Mouse (Mus musculus): Measurements from ENCODE around the gene Pex14. TPM values are rescaled to one million over a fixed set of nuclear protein-coding genes. Genes with fewer than 3 reads are reported as not detected.

The Pex14 gene
- 10 to 100 TPM; 18.6 to 20.2 TPM for total RNA-seq (2021)
- long read RNA-seq, experiment 1, transcript Pex14-201 (9 exons, 2,006 nt), result major isoform, 27 of 39 reads
- long read RNA-seq, experiment 1, partial matches to known transcripts, result 1 of 39 reads
- long read RNA-seq, experiment 1, other reads (novel, unspliced or antisense), result 11 of 39 reads
- long read RNA-seq, experiment 2, transcript Pex14-201 (9 exons, 2,006 nt), result major isoform, 45 of 58 reads
- long read RNA-seq, experiment 2, partial matches to known transcripts, result 2 of 58 reads
- long read RNA-seq, experiment 2, other reads (novel, unspliced or antisense), result 11 of 58 reads

- intact Hi-C loops (cut with DNase I), result no loop called here
- peak; percentile 84 to 85 for DNase-seq
Observed at GRCm38 (mm10) chr4:149099369-149100017, at the start of gene Pex14. Gene Pex14, minus strand, starts transcription at chr4:149099876.

GRCm38 (mm10) chr4:149149196-149149595 is 49.5 kb upstream of the Pex14 start:
- intact Hi-C loops (cut with DNase I), result loop anchor here (5.0 to 10.0 kb wide), 2 partner anchors 33 to 396 kb away; no protein-coding TSS in a partner anchor
- DNase-seq, result no peak

GRCm38 (mm10) chr4:149148084-149148483 is 48.4 kb upstream of the Pex14 start:
- no peak for DNase-seq
- intact Hi-C loops (cut with DNase I), result loop anchor here (5.0 to 10.0 kb wide), 2 partner anchors 34 to 397 kb away; no protein-coding TSS in a partner anchor

- DNase-seq, result no peak
- intact Hi-C loops (cut with DNase I), result loop anchor here (5.0 to 10.0 kb wide), 2 partner anchors 35 to 397 kb away; no protein-coding TSS in a partner anchor
Observed at GRCm38 (mm10) chr4:149147528-149147927, 47.9 kb upstream of the Pex14 start.

GRCm38 (mm10) chr4:149145151-149145550 is 45.5 kb upstream of the Pex14 start:
- intact Hi-C loops (cut with DNase I), result loop anchor here (5.0 to 10.0 kb wide), 2 partner anchors 37 to 400 kb away; no protein-coding TSS in a partner anchor

GRCm38 (mm10) chr4:149144459-149144858 is 44.8 kb upstream of the Pex14 start:
- intact Hi-C loops (cut with DNase I), result loop anchor here (10.0 kb wide), 1 partner anchor 400 kb away; no protein-coding TSS in a partner anchor

More at GRCm38 (mm10) chr4:149145151-149145550, 45.5 kb upstream of the Pex14 start:
- DNase-seq, result no peak

GRCm38 (mm10) chr4:149143594-149143993 is 43.9 kb upstream of the Pex14 start:
- intact Hi-C loops (cut with DNase I), result loop anchor here (10.0 kb wide), 1 partner anchor 401 kb away; no protein-coding TSS in a partner anchor

More at GRCm38 (mm10) chr4:149144459-149144858, 44.8 kb upstream of the Pex14 start:
- DNase-seq, result peak; percentile 75

GRCm38 (mm10) chr4:149138515-149138914 is 38.8 kb upstream of the Pex14 start:
- no peak for DNase-seq
- intact Hi-C loops (cut with DNase I), result no loop called here

More at GRCm38 (mm10) chr4:149143594-149143993, 43.9 kb upstream of the Pex14 start:
- DNase-seq, result no peak

GRCm38 (mm10) chr4:149136982-149137770 is 37.5 kb upstream of the Pex14 start, which contains the start of gene Cenps:
Gene Cenps, minus strand, starts transcription at chr4:149137629.
- intact Hi-C loops (cut with DNase I), result no loop called here
- DNase-seq, result peak; percentile 84 to 87

- DNase-seq, result no peak
- intact Hi-C loops (cut with DNase I), result no loop called here
Observed at GRCm38 (mm10) chr4:149136116-149136850, 36.6 kb upstream of the Pex14 start.

GRCm38 (mm10) chr4:149133395-149133794 is 33.7 kb upstream of the Pex14 start:
- no peak for DNase-seq
- intact Hi-C loops (cut with DNase I), result loop anchor here (5.0 kb wide), 1 partner anchor 431 kb away; no protein-coding TSS in a partner anchor

GRCm38 (mm10) chr4:149131789-149132565 is 32.3 kb upstream of the Pex14 start:
- DNase-seq, result no peak
- intact Hi-C loops (cut with DNase I), result loop anchor here (5.0 kb wide), 1 partner anchor 430 kb away; no protein-coding TSS in a partner anchor

- no peak for DNase-seq
- intact Hi-C loops (cut with DNase I), result loop anchor here (5.0 kb wide), 1 partner anchor 429 kb away; no protein-coding TSS in a partner anchor
Observed at GRCm38 (mm10) chr4:149131021-149131752, 31.5 kb upstream of the Pex14 start.

GRCm38 (mm10) chr4:149128467-149128866 is 28.8 kb upstream of the Pex14 start:
- intact Hi-C loops (cut with DNase I), result no loop called here
- DNase-seq, result no peak

- intact Hi-C loops (cut with DNase I), result no loop called here
- no peak for DNase-seq
Observed at GRCm38 (mm10) chr4:149126663-149127062, 27.0 kb upstream of the Pex14 start, which contains the start of gene Cort. Gene Cort, minus strand, starts transcription at chr4:149126763.

GRCm38 (mm10) chr4:149126115-149126509 is 26.4 kb upstream of the Pex14 start:
- intact Hi-C loops (cut with DNase I), result no loop called here
- DNase-seq, result no peak

- intact Hi-C loops (cut with DNase I), result no loop called here
- no peak for DNase-seq
Observed at GRCm38 (mm10) chr4:149125341-149126114, 25.9 kb upstream of the Pex14 start.
